Mouse (Mus musculus): ENCODE measurements around the gene Zc3h7b.

GRCm38 (mm10) chr15:81713742-81714141, 31.1 kb upstream of the Zc3h7b start:
- TF ChIP-seq GATA1 (IDR thresholded peaks at IDR 0.05; ENCODE audit: borderline replicate concordance, low read length) (no peak), FLI1 (IDR thresholded peaks at IDR 0.05; ENCODE audit: low read length) (no peak)

Data from megakaryocyte, embryonic 14.5 days (primary cell).